Mouse (Mus musculus) erythroblast, embryonic 14.5 days (primary cell): ENCODE results near the gene Epp13.

Experiments
- GATA1 ChIP-seq: IDR thresholded peaks from 2 replicates; pipeline ENCODE4 v1.6.1; 2012; ENCODE audit warnings: low read length, inconsistent platforms, mixed read lengths
- TAL1 ChIP-seq: IDR thresholded peaks from 3 replicates; pipeline ENCODE4 v1.6.1; 2012; ENCODE audit warnings: low read length, inconsistent platforms, mixed read lengths

- no peak for TF ChIP-seq GATA1
- no peak for TF ChIP-seq TAL1
Observed at GRCm38 (mm10) chr7:6254451-6254850, 1.9 kb downstream of the Epp13 start.
